In genomic region chr1:32430516-32430915, GRCm38 (mm10) we compare ENCODE assay signal across 19 mouse cellular contexts.
DNase-seq lines count a peak whose midpoint lies in the region; ATAC-seq and TF ChIP-seq lines count a peak whose summit lies in the region.
"Had no signal": no experiment of that assay in that cellular context is flagged by ENCODE, and none has a peak within 500 bp of the region (broad histone marks: within the 10 kb centered on the region; RNA-seq: fewer than 3 reads in every experiment).

No protein-coding gene starts in this region.

- H3K4me2 ChIP-seq in heart, embryonic 11.5 days = no peak overlapping the region
- H3K4me2 ChIP-seq in midbrain, postnatal 0 days (ENCODE audit: low read depth, low read length, poor library complexity, severe bottlenecking) = no peak overlapping the region
- no peak overlapping the region for H3K4me2 ChIP-seq in midbrain, embryonic 16.5 days (ENCODE audit: low read length)
- H3K4me2 ChIP-seq: embryonic facial prominence, embryonic 12.5 days; forebrain, embryonic 13.5 days; forebrain, embryonic 15.5 days had no signal

- H3K27me3 ChIP-seq in heart, embryonic 11.5 days (ENCODE audit: control insufficient read depth, insufficient read depth, low read length) = no peaks in the 10 kb centered on the region
- H3K27me3 ChIP-seq in midbrain, postnatal 0 days (ENCODE audit: insufficient read depth, low read length) = no peaks in the 10 kb centered on the region
- H3K27me3 ChIP-seq in midbrain, embryonic 16.5 days (ENCODE audit: control insufficient read depth, insufficient read depth, low read depth, low read length) = no peaks in the 10 kb centered on the region
- H3K27me3 ChIP-seq: embryonic facial prominence, embryonic 12.5 days; forebrain, embryonic 13.5 days; forebrain, embryonic 15.5 days had no signal

- H3K27ac ChIP-seq in heart, embryonic 11.5 days (ENCODE audit: low read depth, low read length) = no peak overlapping the region
- no peak overlapping the region for H3K27ac ChIP-seq in midbrain, postnatal 0 days (ENCODE audit: low read depth, low read length)
- no peak overlapping the region for H3K27ac ChIP-seq in midbrain, embryonic 16.5 days (ENCODE audit: low read length)
- H3K27ac ChIP-seq: embryonic facial prominence, embryonic 10.5 days; embryonic facial prominence, embryonic 12.5 days; forebrain, embryonic 13.5 days; forebrain, embryonic 15.5 days had no signal

- H3K4me1 ChIP-seq in heart, embryonic 11.5 days (ENCODE audit: control insufficient read depth, insufficient read depth, low read length) = no peaks in the 10 kb centered on the region
- no peaks in the 10 kb centered on the region for H3K4me1 ChIP-seq in midbrain, postnatal 0 days (ENCODE audit: insufficient read depth, low read length)
- no peaks in the 10 kb centered on the region for H3K4me1 ChIP-seq in midbrain, embryonic 16.5 days (ENCODE audit: control insufficient read depth, insufficient read depth, low read length)
- H3K4me1 ChIP-seq: embryonic facial prominence, embryonic 10.5 days; embryonic facial prominence, embryonic 12.5 days; forebrain, embryonic 13.5 days had no signal

- TF ChIP-seq CTCF in midbrain, postnatal 0 days (IDR thresholded peaks at IDR 0.05) = no peak

- intact Hi-C loops in heart, postnatal 14 days (cut with DNase I) = no loop called here

- 0 out of 2 replicates have a peak, but pooled peaks have one; percentile 7 for ATAC-seq in heart, embryonic 11.5 days (replicated peaks; ENCODE audit: insufficient number of reproducible peaks, low FRiP score, low TSS enrichment)
- ATAC-seq in midbrain, postnatal 0 days (ENCODE audit: low FRiP score) = 0 out of 2 replicates have a peak, but pooled peaks have one; percentile 27
- ATAC-seq in midbrain, embryonic 16.5 days = no peak
- ATAC-seq: forebrain, embryonic 13.5 days; forebrain, embryonic 15.5 days had no signal

- H3K4me3 ChIP-seq in heart, embryonic 11.5 days (ENCODE audit: low read depth, low read length) = no peak overlapping the region
- no peak overlapping the region for H3K4me3 ChIP-seq in midbrain, postnatal 0 days (ENCODE audit: low read depth, low read length)
- H3K4me3 ChIP-seq in midbrain, embryonic 16.5 days (ENCODE audit: low read depth, low read length) = no peak overlapping the region
- H3K4me3 ChIP-seq: embryonic facial prominence, embryonic 10.5 days; embryonic facial prominence, embryonic 12.5 days; forebrain, embryonic 13.5 days; forebrain, embryonic 15.5 days had no signal

- no peaks in the 10 kb centered on the region for H3K9me3 ChIP-seq in heart, embryonic 11.5 days (replicated peaks; ENCODE audit: control insufficient read depth, low read length)
- H3K9me3 ChIP-seq in midbrain, postnatal 0 days (ENCODE audit: low read length) = no peaks in the 10 kb centered on the region
- no peaks in the 10 kb centered on the region for H3K9me3 ChIP-seq in midbrain, embryonic 16.5 days (replicated peaks; ENCODE audit: control insufficient read depth, low read length, poor library complexity, severe bottlenecking)
- H3K9me3 ChIP-seq: embryonic facial prominence, embryonic 10.5 days; embryonic facial prominence, embryonic 12.5 days; forebrain, embryonic 13.5 days; forebrain, embryonic 15.5 days had no signal

- 82% methylated on average over 3 of the region's 3 CpGs for WGBS in heart, embryonic 11.5 days (ENCODE audit: insufficient replicate concordance)
- WGBS in midbrain, postnatal 0 days = 96% methylated on average over 3 of the region's 3 CpGs
- 87% methylated on average over 3 of the region's 3 CpGs for WGBS in midbrain, embryonic 16.5 days

- DNase-seq in heart, postnatal 14 days = no peak
- DNase-seq in midbrain, postnatal 0 days (ENCODE audit: low spot score) = no peak
- DNase-seq in right cerebral cortex, adult 2 months (ENCODE audit: low spot score in 2 of 2) = peak; percentile 9 to 16
- DNase-seq in right cerebral cortex, postnatal 4 days = no peak
- no peak for DNase-seq in gastrocnemius, postnatal 10 days
- DNase-seq: adrenal gland, adult 2 months; adrenal gland, postnatal 10 days; adrenal gland, postnatal 25 days; cerebellum, adult 11-12 months; cerebellum, adult 2 months; cerebellum, adult 9-10 months; cerebellum, postnatal 10 days; cerebellum, postnatal 25 days had no signal

- H3K36me3 ChIP-seq in heart, embryonic 11.5 days (ENCODE audit: control insufficient read depth, insufficient read depth, low read length) = no peaks in the 10 kb centered on the region
- H3K36me3 ChIP-seq in midbrain, postnatal 0 days (ENCODE audit: insufficient read depth, low read length) = no peaks in the 10 kb centered on the region
- no peaks in the 10 kb centered on the region for H3K36me3 ChIP-seq in midbrain, embryonic 16.5 days (ENCODE audit: control insufficient read depth, insufficient read depth, low read length)
- H3K36me3 ChIP-seq: embryonic facial prominence, embryonic 10.5 days; embryonic facial prominence, embryonic 12.5 days; forebrain, embryonic 15.5 days had no signal

- H3K9ac ChIP-seq in heart, embryonic 11.5 days (ENCODE audit: low read depth, low read length) = no peak overlapping the region
- H3K9ac ChIP-seq in midbrain, postnatal 0 days (replicated peaks; ENCODE audit: low read length, poor library complexity, severe bottlenecking) = no peak overlapping the region
- no peak overlapping the region for H3K9ac ChIP-seq in midbrain, embryonic 16.5 days (ENCODE audit: low read depth, low read length)
- H3K9ac ChIP-seq: embryonic facial prominence, embryonic 12.5 days; forebrain, embryonic 13.5 days; forebrain, embryonic 15.5 days had no signal

Comparison
In these comparisons a context has a peak if more than half of its experiments do, and no peak if none do; other contexts are left out.
1. DNase-seq: peak in right cerebral cortex, adult 2 months (2 of 2); none in heart, postnatal 14 days (0 of 2), midbrain, postnatal 0 days (single experiment), right cerebral cortex, postnatal 4 days (single experiment) and gastrocnemius, postnatal 10 days (single experiment).